Mouse (Mus musculus): ENCODE measurements at regions not wholly inside any gene's neighbourhood (a gene's known extent, or its start where the extent isn't known, plus 50 kb on each side); places are given as distances from the start of the nearest gene placed in this dataset.
A peak's percentile ranks its signal among the peaks of the same experiment; 100 is the strongest.

DNA sequence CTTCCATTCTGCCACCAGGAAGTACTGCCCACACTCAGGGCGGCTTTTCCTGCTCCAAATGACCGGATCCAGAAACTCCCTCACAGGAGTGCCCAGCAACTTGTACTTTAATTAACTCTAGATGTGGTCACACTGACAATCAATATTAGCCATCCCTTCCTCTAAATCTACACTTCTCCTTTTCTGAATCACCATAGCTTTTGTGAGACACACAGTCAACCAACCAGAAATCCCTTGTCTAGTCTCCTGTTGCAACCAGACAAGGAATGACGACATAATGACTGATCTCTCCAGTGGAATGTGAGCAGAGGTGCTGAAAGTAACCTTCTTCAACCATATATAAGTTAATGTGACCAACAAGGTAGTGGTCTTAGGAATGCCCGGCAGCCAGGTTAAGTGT is 277.0 kb upstream of the Acvr2a start:
- Histone ChIP-seq H3K4me3 (ENCODE audit: low read depth, low read length) (no peak overlapping the region), H3K9ac (ENCODE audit: low read depth, low read length) (no peak overlapping the region), H3K4me1 (ENCODE audit: control insufficient read depth, insufficient read depth, low read length) (peaks cover 11% of the 10 kb centered on the region), H3K4me2 (ENCODE audit: low read length) (no peak overlapping the region), H3K27me3 (ENCODE audit: control insufficient read depth, insufficient read depth, low read depth, low read length) (no peaks in the 10 kb centered on the region), H3K9me3 (replicated peaks; ENCODE audit: control insufficient read depth, low read length, poor library complexity, severe bottlenecking) (no peaks in the 10 kb centered on the region), H3K36me3 (ENCODE audit: control insufficient read depth, insufficient read depth, low read length) (no peaks in the 10 kb centered on the region), H3K27ac (ENCODE audit: low read length) (no peak overlapping the region)
- ATAC-seq: no peak
- 72% methylated on average over 4 of the region's 4 CpGs for WGBS

DNA sequence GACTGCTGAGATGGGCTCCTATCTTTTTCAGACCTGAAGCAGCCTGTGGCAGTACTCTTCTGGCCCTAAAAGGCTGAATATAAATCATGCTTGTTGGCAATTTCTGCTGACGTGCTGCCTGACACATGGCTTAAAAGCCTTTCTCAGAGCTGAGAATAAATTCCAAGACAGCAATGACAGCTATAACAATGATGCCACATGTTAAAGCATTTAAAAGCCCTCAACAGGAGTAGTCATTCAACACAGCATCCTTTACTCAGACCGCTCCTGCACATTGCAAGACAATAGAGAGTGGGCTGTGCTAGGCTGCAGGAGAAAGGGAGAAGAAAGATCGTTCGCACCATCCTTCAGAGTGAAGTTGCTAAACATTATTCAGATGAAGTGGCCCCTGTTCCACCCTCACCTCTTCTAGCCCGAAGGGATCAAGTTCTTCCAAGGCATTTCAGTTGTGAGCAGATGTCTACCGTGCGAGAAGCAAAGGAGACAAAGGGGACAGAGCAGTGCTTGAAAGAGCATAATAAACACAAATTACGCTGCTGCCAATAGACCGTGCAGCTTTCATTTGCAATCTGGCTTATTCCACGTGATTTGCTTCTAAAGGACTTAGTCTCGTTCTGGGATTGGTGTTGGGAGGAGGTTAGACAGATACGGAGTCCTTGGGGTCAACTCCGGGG is 275.1 kb upstream of the Acvr2a start:
- peak; percentile 91 for ATAC-seq
- peak overlapping the region; percentile 70 for H3K27ac ChIP-seq (ENCODE audit: low read length)
- peak overlapping the region; percentile 32 for H3K4me3 ChIP-seq (ENCODE audit: low read depth, low read length)
- H3K4me2 ChIP-seq (ENCODE audit: low read length): peak overlapping the region; percentile 65
- H3K9me3 ChIP-seq (replicated peaks; ENCODE audit: control insufficient read depth, low read length, poor library complexity, severe bottlenecking): no peaks in the 10 kb centered on the region
- WGBS: 6% methylated on average over 13 of the region's 13 CpGs
- peaks cover 11% of the 10 kb centered on the region for H3K4me1 ChIP-seq (ENCODE audit: control insufficient read depth, insufficient read depth, low read length)
- H3K9ac ChIP-seq (ENCODE audit: low read depth, low read length): peak overlapping the region; percentile 59
- H3K36me3 ChIP-seq (ENCODE audit: control insufficient read depth, insufficient read depth, low read length): no peaks in the 10 kb centered on the region
- H3K27me3 ChIP-seq (ENCODE audit: control insufficient read depth, insufficient read depth, low read depth, low read length): no peaks in the 10 kb centered on the region

DNA sequence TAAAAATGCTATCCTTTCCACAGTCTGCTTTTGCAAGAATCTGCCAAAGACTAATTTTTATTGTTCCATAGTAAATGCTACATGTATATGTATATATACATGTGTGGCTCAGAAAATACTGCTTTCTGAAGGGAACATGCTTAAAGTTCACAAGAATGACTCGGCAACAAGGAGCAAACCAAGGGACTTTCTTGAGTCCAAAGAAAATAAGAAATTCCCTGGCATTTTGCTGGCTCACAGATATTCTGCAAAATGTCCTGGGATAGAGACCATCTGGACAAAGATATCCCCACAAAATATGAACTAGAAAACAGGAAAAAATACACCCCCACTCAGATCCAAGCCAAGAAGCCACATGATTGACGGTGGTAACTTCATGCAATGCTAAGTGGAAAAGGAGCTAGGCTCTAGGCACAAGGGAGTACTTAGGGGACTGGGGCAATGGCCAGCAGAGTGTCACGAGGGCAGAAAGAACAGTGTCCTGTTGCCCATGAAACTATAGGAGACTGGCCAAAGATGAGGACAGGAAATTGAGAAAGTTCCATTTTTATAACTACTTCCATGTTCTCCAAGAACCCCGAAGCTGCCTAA is 274.3 kb upstream of the Acvr2a start:
- H3K9me3 ChIP-seq (replicated peaks; ENCODE audit: control insufficient read depth, low read length, poor library complexity, severe bottlenecking): no peaks in the 10 kb centered on the region
- no peak overlapping the region for H3K9ac ChIP-seq (ENCODE audit: low read depth, low read length)
- no peaks in the 10 kb centered on the region for H3K36me3 ChIP-seq (ENCODE audit: control insufficient read depth, insufficient read depth, low read length)
- H3K4me3 ChIP-seq (ENCODE audit: low read depth, low read length): no peak overlapping the region
- H3K27me3 ChIP-seq (ENCODE audit: control insufficient read depth, insufficient read depth, low read depth, low read length): no peaks in the 10 kb centered on the region
- H3K4me2 ChIP-seq (ENCODE audit: low read length): peak overlapping the region; percentile 65
- peaks cover 11% of the 10 kb centered on the region for H3K4me1 ChIP-seq (ENCODE audit: control insufficient read depth, insufficient read depth, low read length)
- peak; percentile 11; the same call in 1 of the 2 replicates for ATAC-seq
- H3K27ac ChIP-seq (ENCODE audit: low read length): no peak overlapping the region
- WGBS: 64% methylated on average over 4 of the region's 4 CpGs

DNA sequence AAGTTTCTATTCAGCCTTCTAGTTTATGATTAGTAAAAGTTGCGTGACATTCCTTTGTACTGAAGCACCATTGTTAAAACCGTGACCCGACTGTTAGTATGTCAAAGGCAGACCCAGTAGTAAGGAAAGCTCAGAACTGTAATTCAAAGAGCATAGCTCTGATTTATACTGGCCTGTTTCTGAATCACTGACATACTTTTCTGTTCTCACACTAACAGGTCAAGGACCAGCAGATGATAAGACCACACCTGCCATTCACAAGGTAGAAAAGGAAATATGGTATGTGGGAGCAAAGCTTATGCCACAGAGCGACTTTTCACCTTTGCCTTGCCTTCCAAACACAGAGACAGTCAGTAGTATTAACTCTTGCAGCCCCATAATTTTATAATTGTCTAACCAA is 269.5 kb upstream of the Acvr2a start:
- no peak for ATAC-seq
- Histone ChIP-seq H3K36me3 (ENCODE audit: control insufficient read depth, insufficient read depth, low read length) (no peaks in the 10 kb centered on the region), H3K4me1 (ENCODE audit: control insufficient read depth, insufficient read depth, low read length) (peaks cover 4% of the 10 kb centered on the region), H3K9me3 (replicated peaks; ENCODE audit: control insufficient read depth, low read length, poor library complexity, severe bottlenecking) (no peaks in the 10 kb centered on the region), H3K4me2 (ENCODE audit: low read length) (no peak overlapping the region), H3K4me3 (ENCODE audit: low read depth, low read length) (no peak overlapping the region), H3K27me3 (ENCODE audit: control insufficient read depth, insufficient read depth, low read depth, low read length) (no peaks in the 10 kb centered on the region), H3K27ac (ENCODE audit: low read length) (no peak overlapping the region), H3K9ac (ENCODE audit: low read depth, low read length) (no peak overlapping the region)
- 73% methylated on average over 4 of the region's 4 CpGs for WGBS

DNA sequence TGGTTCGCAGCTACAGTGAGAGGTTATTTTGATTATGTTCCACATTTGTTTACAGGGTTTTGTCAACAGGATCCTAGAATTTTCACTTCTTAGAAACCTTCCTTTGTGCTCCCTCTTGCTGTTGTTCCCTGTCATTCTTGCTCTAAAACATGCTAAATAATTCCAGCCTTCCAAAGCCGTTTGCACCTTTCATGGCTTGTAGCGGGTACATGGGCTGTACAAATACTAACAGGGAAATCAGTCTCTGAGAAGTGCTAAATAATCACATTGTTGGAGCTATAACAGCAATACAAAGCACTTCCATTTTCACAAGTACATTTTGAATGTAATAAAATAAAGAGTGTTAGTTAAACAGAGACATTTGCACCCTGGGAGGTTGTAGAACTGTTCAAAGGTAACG is 268.8 kb upstream of the Acvr2a start:
- H3K27ac ChIP-seq (ENCODE audit: low read length): no peak overlapping the region
- H3K9me3 ChIP-seq (replicated peaks; ENCODE audit: control insufficient read depth, low read length, poor library complexity, severe bottlenecking): no peaks in the 10 kb centered on the region
- no peaks in the 10 kb centered on the region for H3K36me3 ChIP-seq (ENCODE audit: control insufficient read depth, insufficient read depth, low read length)
- H3K4me3 ChIP-seq (ENCODE audit: low read depth, low read length): no peak overlapping the region
- H3K9ac ChIP-seq (ENCODE audit: low read depth, low read length): no peak overlapping the region
- ATAC-seq: no peak
- H3K4me1 ChIP-seq (ENCODE audit: control insufficient read depth, insufficient read depth, low read length): no peaks in the 10 kb centered on the region
- WGBS: 60% methylated on average over 4 of the region's 4 CpGs
- no peak overlapping the region for H3K4me2 ChIP-seq (ENCODE audit: low read length)
- no peaks in the 10 kb centered on the region for H3K27me3 ChIP-seq (ENCODE audit: control insufficient read depth, insufficient read depth, low read depth, low read length)

DNA sequence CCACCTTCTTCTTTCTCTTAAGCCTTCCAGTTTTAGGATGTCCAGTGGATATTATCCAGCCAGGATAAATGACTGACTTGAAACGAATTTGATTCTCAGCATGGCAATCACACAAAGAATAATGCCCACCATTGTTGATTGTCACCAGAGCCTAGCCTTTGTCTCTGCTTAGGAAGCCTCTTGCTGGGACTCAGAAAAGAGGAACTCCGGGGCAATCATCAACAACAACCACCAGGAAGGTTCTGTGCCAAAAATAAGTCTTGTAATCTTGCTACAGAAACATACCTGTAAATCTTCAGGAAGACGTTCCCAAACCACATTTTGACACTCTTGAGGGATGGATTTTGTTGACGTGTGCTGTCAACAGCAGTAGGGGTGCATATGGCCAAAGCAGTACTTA is 268.2 kb upstream of the Acvr2a start:
- Histone ChIP-seq H3K4me1 (ENCODE audit: control insufficient read depth, insufficient read depth, low read length) (no peaks in the 10 kb centered on the region), H3K27ac (ENCODE audit: low read length) (no peak overlapping the region), H3K4me2 (ENCODE audit: low read length) (no peak overlapping the region), H3K36me3 (ENCODE audit: control insufficient read depth, insufficient read depth, low read length) (no peaks in the 10 kb centered on the region), H3K4me3 (ENCODE audit: low read depth, low read length) (no peak overlapping the region), H3K9me3 (replicated peaks; ENCODE audit: control insufficient read depth, low read length, poor library complexity, severe bottlenecking) (no peaks in the 10 kb centered on the region), H3K27me3 (ENCODE audit: control insufficient read depth, insufficient read depth, low read depth, low read length) (no peaks in the 10 kb centered on the region), H3K9ac (ENCODE audit: low read depth, low read length) (no peak overlapping the region)
- 52% methylated on average over 4 of the region's 4 CpGs for WGBS
- no peak for ATAC-seq

DNA sequence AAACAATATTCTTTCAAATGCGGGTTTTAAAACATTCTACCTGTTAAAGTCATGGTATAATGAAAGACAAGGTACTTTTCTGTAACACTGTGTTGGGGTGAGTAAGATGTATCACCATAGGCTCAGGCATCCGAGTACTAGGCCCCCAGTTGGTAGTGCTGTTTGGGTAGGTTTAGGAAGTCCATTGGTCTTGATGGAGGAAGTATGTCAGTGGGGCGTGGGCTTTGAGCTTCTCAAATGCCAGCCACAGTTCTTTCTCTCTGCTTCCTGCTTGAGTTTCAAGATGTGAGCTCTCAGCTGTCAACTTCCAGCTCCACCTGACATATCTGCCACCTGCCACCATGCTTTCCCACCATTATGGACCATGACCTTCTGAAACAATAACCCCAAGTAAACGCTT is 267.7 kb upstream of the Acvr2a start:
- H3K4me3 ChIP-seq (ENCODE audit: low read depth, low read length): no peak overlapping the region
- no peaks in the 10 kb centered on the region for H3K4me1 ChIP-seq (ENCODE audit: control insufficient read depth, insufficient read depth, low read length)
- H3K4me2 ChIP-seq (ENCODE audit: low read length): no peak overlapping the region
- H3K27me3 ChIP-seq (ENCODE audit: control insufficient read depth, insufficient read depth, low read depth, low read length): no peaks in the 10 kb centered on the region
- H3K9ac ChIP-seq (ENCODE audit: low read depth, low read length): no peak overlapping the region
- H3K27ac ChIP-seq (ENCODE audit: low read length): no peak overlapping the region
- no peak for ATAC-seq
- WGBS: 94% methylated on average over 4 of the region's 4 CpGs
- H3K36me3 ChIP-seq (ENCODE audit: control insufficient read depth, insufficient read depth, low read length): no peaks in the 10 kb centered on the region
- no peaks in the 10 kb centered on the region for H3K9me3 ChIP-seq (replicated peaks; ENCODE audit: control insufficient read depth, low read length, poor library complexity, severe bottlenecking)

DNA sequence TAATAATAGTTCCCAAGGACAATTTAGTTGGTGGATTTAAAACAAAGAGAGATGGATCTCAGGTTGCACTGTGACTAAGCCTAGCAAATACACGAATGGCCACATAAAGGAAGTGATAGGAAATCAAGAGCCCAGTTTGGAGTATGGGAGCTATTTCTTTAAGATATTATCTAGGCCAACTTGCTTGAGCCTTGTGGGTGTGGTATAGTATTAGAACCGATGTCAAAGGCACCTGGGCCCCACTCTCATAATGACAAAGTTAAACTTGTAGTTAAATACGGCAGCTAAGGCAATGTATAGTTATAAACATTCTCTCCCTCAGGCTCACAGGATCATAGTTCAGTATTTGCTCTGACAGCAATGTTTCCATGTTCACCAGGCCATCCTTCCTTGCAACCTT is 257.3 kb upstream of the Acvr2a start:
- Histone ChIP-seq H3K4me3 (ENCODE audit: low read depth, low read length) (no peak overlapping the region), H3K36me3 (ENCODE audit: control insufficient read depth, insufficient read depth, low read length) (no peaks in the 10 kb centered on the region), H3K4me2 (ENCODE audit: low read length) (no peak overlapping the region), H3K9ac (ENCODE audit: low read depth, low read length) (no peak overlapping the region), H3K4me1 (ENCODE audit: control insufficient read depth, insufficient read depth, low read length) (no peaks in the 10 kb centered on the region), H3K9me3 (replicated peaks; ENCODE audit: control insufficient read depth, low read length, poor library complexity, severe bottlenecking) (no peaks in the 10 kb centered on the region), H3K27me3 (ENCODE audit: control insufficient read depth, insufficient read depth, low read depth, low read length) (no peaks in the 10 kb centered on the region), H3K27ac (ENCODE audit: low read length) (no peak overlapping the region)
- ATAC-seq: no peak
- 80% methylated on average over 3 of the region's 3 CpGs for WGBS

DNA sequence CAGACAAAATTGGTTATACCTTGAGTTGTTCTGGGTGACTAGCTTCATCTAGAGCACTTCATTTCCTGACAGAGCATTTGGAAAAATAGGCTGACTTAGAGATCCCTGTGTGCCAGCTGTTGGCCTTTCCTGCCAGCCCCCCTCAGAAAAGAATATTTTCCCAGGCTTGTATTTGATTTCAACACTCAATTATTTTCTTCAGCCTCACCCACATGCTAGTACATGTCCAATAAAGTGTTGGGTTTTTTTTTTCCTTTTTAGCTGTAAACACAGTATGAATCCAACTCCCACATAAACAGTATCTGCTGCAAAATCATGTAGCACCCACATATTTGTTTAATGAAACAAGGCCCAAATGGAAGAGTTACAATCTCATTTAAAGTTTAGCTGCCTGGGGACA is 256.8 kb upstream of the Acvr2a start:
- no peaks in the 10 kb centered on the region for H3K36me3 ChIP-seq (ENCODE audit: control insufficient read depth, insufficient read depth, low read length)
- H3K4me2 ChIP-seq (ENCODE audit: low read length): no peak overlapping the region
- no peaks in the 10 kb centered on the region for H3K27me3 ChIP-seq (ENCODE audit: control insufficient read depth, insufficient read depth, low read depth, low read length)
- H3K27ac ChIP-seq (ENCODE audit: low read length): no peak overlapping the region
- H3K4me3 ChIP-seq (ENCODE audit: low read depth, low read length): no peak overlapping the region
- no peaks in the 10 kb centered on the region for H3K9me3 ChIP-seq (replicated peaks; ENCODE audit: control insufficient read depth, low read length, poor library complexity, severe bottlenecking)
- no peak overlapping the region for H3K9ac ChIP-seq (ENCODE audit: low read depth, low read length)
- no peaks in the 10 kb centered on the region for H3K4me1 ChIP-seq (ENCODE audit: control insufficient read depth, insufficient read depth, low read length)
- ATAC-seq: no peak

Measured in midbrain, embryonic 16.5 days (tissue).